Mouse (Mus musculus): Measurements from ENCODE around the gene Pdlim3. TPM values are rescaled to one million over a fixed set of nuclear protein-coding genes. Genes with fewer than 3 reads are reported as not detected.

Gene Pdlim3
- not detected in 2 replicates for total RNA-seq (2023)

DNA sequence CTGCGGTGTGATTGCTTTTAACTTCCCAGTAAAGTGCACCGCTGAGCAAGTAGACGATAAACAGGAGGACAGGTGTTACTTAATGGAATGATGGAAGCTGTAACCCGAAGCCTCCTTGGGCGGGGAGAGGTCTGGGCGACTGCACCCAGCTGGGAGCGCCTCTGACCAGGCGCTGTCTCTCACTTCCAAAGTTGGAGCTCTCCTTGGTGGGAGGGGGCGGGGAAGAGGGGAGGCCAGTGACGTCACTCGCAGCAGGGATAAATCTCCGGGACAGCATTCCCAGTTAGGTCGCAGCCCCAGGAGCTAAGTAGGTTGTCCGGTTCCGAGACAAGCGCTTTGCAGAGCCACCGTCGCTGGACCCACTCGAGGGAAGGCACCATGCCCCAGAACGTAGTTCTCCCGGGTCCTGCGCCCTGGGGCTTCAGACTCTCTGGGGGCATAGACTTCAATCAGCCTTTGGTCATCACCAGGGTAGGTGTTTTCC is at the start of gene Pdlim3:
Pdlim3 (plus strand) TSS at position 260 of the 484 bp plus-strand sequence.

DNA sequence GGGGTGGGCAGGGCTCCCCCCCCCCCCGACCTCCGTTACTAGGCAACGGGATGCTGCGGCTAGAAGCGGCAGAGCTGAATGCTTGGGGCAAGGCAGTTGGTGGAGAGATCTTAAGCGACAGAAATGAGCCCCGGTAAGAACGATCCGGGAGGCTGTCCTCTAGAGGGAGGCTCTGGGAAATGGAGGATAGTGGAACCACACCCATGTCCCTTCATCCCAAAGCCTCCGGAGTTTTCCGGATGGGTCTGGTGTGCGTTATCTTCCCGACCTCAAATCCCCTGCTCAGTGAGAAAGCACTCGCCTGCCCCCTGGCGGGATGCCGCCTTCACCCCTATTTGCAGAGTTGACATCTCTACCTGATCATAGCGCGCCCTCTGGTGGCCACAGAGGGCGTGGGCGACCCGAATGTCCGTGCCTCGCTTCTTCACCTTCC is 49.3 kb downstream of the Pdlim3 start, which contains the start of gene Ccdc110:
Ccdc110 (plus strand) TSS at position 38 of the 433 bp plus-strand sequence.

Other genes with a start within 250 kb of the Pdlim3 start
- gene Ccdc110, start 49.2 kb downstream of the Pdlim3 start, total RNA-seq (2023), result not detected in 2 replicates
- gene 1700029J07Rik, start 89.8 kb downstream of the Pdlim3 start, total RNA-seq (2023), result not detected in 2 replicates
- gene Ufsp2, start 90.1 kb downstream of the Pdlim3 start, total RNA-seq (2023), result 24.3 and 26.1 TPM in 2 replicates
- not detected in 2 replicates for gene Lrp2bp, start 113.8 kb downstream of the Pdlim3 start, total RNA-seq (2023)
- 1.0 and 1.3 TPM in 2 replicates for gene Ankrd37, start 120.2 kb downstream of the Pdlim3 start, total RNA-seq (2023)

All from neutrophil, adult 65 days (primary cell).